Mouse (Mus musculus): ENCODE results near the gene Slc5a5.

The Slc5a5 gene

GRCm38 (mm10) chr8:70880546-70880945, 12.0 kb downstream of the Slc5a5 start:
- DNase-seq (ENCODE audit: low read depth in 1 of 2, low spot score in 2 of 2) = no peak

- DNase-seq (ENCODE audit: low read depth in 1 of 2, low spot score in 2 of 2) = no peak
Measured at GRCm38 (mm10) chr8:70880126-70880525, 12.4 kb downstream of the Slc5a5 start.

DNA sequence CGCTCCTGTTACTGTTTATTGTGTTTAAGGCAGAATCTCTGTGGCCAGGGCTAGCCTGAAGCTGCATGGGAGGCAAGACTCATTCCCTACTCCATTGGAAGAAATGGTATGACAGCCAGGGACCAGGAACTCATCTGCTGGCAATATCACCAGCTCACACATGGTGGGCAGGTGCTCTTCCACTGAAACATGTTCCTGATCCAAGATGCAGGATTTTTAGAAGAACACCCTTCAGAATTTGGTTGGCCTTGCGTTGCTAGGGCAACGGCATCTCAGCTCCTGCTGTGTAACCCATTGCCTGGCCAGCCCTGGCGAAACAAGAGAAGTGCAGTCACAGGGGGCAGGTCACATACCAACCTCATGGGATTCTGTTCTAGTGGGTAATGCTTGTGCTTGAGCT, 13.1 kb downstream of the Slc5a5 start:
- DNase-seq (ENCODE audit: low read depth in 1 of 2, low spot score in 2 of 2) = no peak

DNA sequence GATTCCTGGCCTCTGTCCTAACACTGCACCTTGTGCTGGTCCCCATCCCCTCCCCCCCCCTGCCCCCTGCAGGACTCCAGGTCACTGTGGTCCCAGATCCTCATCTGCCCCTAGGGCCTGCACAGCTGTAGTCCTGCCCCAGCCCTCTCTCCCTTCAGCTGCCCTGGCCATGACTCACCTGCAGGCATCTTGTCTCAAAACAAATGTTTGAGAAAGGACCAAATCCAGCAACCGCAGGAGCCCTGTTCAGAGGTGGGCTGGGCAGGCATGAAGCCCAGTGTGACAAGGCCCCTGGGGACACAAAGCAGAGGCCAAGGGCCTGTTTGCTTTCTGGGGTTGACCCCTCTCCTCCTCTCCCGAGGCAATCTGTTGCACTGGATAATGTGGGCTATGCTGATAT, 14.4 kb downstream of the Slc5a5 start:
- no peak for DNase-seq (ENCODE audit: low read depth in 1 of 2, low spot score in 2 of 2)

- DNase-seq (ENCODE audit: low read depth in 1 of 2, low spot score in 2 of 2) = no peak
Measured at GRCm38 (mm10) chr8:70876382-70876781, 16.2 kb downstream of the Slc5a5 start.

GRCm38 (mm10) chr8:70874441-70874840, 18.1 kb downstream of the Slc5a5 start:
- DNase-seq (ENCODE audit: low read depth in 1 of 2, low spot score in 2 of 2) = no peak

DNA sequence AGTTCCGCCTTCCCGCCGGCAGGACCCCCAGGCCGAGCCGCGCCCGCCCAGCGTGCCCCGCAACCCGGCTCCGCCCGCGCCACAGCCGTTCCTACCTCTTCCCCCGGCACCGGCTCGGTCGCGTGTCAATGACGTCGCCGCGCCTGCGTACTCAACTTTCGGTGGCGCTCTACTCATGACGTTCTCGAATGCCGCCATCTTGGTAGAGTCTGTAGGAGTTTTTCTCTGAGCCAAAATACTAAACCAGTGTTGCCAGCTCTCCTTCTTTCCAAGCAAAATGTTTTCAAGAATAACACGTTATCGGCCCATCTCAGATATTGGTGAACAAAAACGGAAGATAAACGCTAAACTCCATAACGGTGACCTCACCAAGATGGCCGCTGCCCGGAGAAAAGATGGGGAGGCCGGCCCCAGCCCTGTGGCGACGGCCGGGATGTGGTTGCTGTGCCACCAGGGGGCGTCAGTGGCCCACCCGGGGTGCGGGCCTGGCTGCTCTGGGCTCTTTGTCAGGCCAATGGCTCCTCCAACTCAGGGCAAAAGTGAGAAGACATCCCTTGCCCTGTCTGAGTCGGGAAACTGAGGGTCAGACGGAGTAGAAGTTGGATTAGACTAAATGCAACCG, 19.1 kb downstream of the Slc5a5 start, which contains the start of gene Ccdc124:
Ccdc124 (minus strand) TSS at position 572 of the 622 bp plus-strand sequence.
- DNase-seq (ENCODE audit: low read depth in 1 of 2, low spot score in 2 of 2) = peak; percentile 86 to 94

DNA sequence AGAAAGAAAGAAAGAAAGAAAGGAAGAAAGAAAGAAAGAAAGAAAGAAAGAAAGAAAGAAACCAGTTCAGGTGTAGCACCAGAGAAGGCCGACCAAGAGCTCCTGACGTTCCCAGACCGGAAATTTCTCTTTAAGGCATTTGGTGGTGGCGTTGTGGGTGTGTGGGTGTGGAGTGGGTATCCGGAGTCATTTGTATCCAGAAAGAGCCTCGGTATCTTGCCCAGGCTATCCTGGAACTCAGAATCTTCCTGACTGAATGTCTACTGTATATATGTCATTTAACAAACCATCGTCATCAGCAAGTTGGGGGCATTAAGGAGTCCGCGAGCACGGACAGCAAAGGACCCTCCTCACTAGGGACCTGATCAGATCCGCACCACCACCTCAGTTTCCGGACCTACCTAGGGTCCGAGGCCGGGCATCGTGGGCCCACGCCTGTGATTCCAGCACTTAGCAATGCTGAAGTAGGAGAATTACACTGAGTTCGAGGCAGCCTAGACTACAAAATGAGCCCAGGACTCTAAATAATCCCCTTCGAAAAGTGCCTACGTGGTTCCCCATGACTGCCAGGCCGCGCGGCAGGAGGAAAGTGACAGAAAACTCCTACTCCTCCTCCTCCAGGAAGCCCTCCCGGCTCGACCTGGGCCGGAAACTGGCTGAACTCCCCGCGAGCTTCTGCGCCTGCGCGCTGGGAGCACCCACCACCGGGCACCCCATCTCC, 19.8 kb downstream of the Slc5a5 start:
- DNase-seq (ENCODE audit: low read depth in 1 of 2, low spot score in 2 of 2) = no peak

- DNase-seq (ENCODE audit: low read depth in 1 of 2, low spot score in 2 of 2) = no peak
Measured at GRCm38 (mm10) chr8:70871195-70871807, 21.3 kb downstream of the Slc5a5 start.

DNA sequence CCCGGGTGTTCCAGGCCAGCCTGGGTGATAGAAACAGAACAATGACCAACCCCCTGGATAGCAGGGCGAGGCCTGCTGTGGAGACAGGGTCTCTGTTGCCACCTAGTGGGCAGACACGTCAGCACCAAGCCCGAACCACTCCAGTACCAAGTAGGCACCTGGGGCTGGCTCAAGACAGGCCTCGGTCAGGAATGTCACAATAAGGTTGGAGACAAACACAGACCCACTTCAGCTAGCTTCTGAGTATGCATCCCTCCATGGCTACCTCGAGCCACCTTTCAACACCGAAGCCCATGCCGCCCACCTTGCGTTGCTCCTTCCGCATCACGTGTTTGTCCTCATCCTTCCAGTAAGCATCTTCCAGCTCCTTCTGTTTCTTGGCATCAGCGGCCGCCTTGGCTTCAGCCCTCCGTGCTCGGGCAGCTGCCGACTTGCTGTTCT, 22.9 kb downstream of the Slc5a5 start:
- peak; percentile 30 to 64 for DNase-seq (ENCODE audit: low read depth in 1 of 2, low spot score in 2 of 2)

GRCm38 (mm10) chr8:70869199-70869571, 23.4 kb downstream of the Slc5a5 start:
- DNase-seq (ENCODE audit: low read depth in 1 of 2, low spot score in 2 of 2) = no peak

- DNase-seq (ENCODE audit: low read depth in 1 of 2, low spot score in 2 of 2) = peak in 1 of 2 experiments; percentile 50
Measured at GRCm38 (mm10) chr8:70868559-70869198, 23.9 kb downstream of the Slc5a5 start.

- no peak for DNase-seq (ENCODE audit: low read depth in 1 of 2, low spot score in 2 of 2)
Measured at GRCm38 (mm10) chr8:70866566-70866965, 26.0 kb downstream of the Slc5a5 start.

DNA sequence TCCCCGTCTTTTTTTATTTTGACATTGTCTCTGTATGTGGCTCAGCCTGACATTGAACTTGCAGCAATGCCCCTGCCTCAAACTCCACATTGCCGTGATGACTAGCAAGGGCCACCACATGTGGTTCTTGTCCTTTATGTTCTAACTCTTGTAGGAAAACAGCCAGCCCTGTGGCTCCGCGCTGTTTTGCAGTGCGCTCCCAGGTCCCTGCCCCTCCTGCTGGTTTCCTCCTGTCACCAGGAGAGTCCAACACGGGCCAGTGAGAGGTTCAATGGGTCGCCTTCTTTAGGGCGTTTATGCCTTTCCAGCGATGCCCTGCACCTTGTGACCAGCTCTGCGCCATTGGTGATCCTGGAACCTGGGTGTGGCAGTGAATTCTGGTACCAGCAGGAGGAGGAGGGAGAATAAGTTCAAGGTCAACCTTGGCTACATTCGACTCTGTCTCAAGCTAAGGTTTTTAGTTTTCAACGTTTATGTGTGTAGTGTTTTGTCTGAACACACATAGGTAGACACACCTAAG, 26.5 kb downstream of the Slc5a5 start:
- DNase-seq (ENCODE audit: low read depth in 1 of 2, low spot score in 2 of 2) = no peak

- DNase-seq (ENCODE audit: low read depth in 1 of 2, low spot score in 2 of 2) = peak; percentile 97 to 99
Measured at GRCm38 (mm10) chr8:70865350-70866000, 27.1 kb downstream of the Slc5a5 start.

GRCm38 (mm10) chr8:70864712-70865221, 27.8 kb downstream of the Slc5a5 start:
- no peak for DNase-seq (ENCODE audit: low read depth in 1 of 2, low spot score in 2 of 2)

GRCm38 (mm10) chr8:70863956-70864711, 28.4 kb downstream of the Slc5a5 start:
- no peak for DNase-seq (ENCODE audit: low read depth in 1 of 2, low spot score in 2 of 2)

- DNase-seq (ENCODE audit: low read depth in 1 of 2, low spot score in 2 of 2) = no peak
Measured at GRCm38 (mm10) chr8:70862824-70863641, 29.5 kb downstream of the Slc5a5 start, which contains the start of gene Kcnn1. TSS of gene Kcnn1 (minus strand) at chr8:70863258.

DNA sequence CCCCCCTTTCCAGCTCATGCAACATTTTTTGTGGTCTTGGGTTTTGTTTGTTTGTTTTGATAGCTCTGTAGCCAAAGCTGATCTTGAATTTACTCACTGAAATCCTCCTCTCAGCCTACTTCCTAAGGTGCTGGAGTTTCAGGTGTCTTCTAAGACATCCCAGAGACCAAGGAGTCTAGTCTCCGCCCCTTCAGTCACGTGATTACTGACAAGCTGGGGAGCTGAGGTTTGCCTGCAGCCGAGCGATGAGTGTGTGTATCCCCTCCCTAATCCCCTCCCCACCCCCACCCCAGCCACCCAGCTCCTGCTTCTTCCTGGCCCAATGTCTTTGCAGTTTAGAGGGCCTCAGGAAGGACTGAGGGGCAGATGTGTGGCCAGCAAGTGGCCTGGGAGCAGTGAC, 35.0 kb downstream of the Slc5a5 start:
- no peak for DNase-seq (ENCODE audit: low read depth in 1 of 2, low spot score in 2 of 2)
